19 mouse cellular contexts compared by ENCODE assay signal in the genomic region with DNA sequence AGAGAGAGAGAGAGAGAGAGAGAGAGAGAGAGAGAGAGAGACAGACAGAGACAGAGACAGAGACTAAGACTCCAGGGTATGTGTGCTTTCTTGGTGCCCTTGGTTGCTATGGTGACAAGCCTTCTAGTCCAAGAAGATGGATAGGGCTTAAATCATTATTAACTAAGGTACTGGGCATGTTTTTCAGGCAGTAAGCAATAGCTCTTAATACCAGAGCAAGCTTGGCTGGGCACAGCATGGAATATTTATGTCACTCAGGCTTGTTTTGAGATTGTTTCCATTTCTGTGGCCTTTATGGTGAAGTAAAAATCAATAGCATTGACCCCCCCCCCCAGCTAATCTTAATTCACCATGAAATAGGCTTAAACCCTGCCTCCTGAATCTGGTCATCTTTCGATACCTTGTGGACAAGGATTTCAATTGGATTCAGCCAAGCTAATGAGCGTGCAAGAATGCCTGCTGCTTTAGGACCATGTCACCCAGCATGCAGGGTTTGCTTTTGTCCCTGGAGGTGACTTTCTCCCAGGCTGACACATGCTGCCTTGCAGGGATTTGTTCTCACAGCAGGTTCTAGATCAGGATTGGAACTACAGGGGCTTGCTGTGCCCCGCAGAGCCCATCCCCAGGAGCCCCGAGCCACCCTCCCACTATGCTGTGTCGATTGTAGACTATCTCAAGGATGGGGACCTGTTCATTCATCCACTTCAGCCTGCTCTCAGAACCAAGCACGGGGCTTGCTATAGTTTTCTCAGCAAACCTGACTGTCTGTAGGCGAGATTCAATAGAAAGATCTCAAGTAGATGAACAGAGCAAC. TPM values are rescaled to one million over a fixed set of nuclear protein-coding genes. Genes with fewer than 3 reads are reported as not detected.
DNase-seq lines count a peak whose midpoint lies in the region; ATAC-seq and TF ChIP-seq lines count a peak whose summit lies in the region.
"Had no signal": no experiment of that assay in that cellular context is flagged by ENCODE, and none has a peak within 500 bp of the region (broad histone marks: within the 10 kb centered on the region; RNA-seq: fewer than 3 reads in every experiment).

No protein-coding gene starts in this region.

- 32% methylated on average over 7 of the region's 7 CpGs for WGBS in midbrain, embryonic 10.5 days
- 53% methylated on average over 7 of the region's 7 CpGs for WGBS in neural tube, embryonic 11.5 days

- H3K9me3 ChIP-seq in midbrain, embryonic 10.5 days (replicated peaks), result 0 out of 2 replicates have a peak, but pooled peaks cover 4% of the 10 kb centered on the region
- H3K9me3 ChIP-seq in neural tube, embryonic 11.5 days (ENCODE audit: control insufficient read depth, low read length), result no peaks in the 10 kb centered on the region
- H3K9me3 ChIP-seq: forebrain, embryonic 10.5 days; limb, embryonic 15.5 days had no signal

- DNase-seq in testis, postnatal 14 days (ENCODE audit: low spot score), result no peak
- peak; percentile 67 for DNase-seq in midbrain, embryonic 10.5 days (ENCODE audit: low spot score)
- peak; percentile 47 for DNase-seq in neural tube, embryonic 11.5 days (ENCODE audit: low spot score)
- no peak for DNase-seq in kidney, postnatal 10 days
- no peak for DNase-seq in kidney, postnatal 25 days
- no peak for DNase-seq in cerebellum, adult 11-12 months
- DNase-seq in gastrocnemius, adult 8-10 months (ENCODE audit: low spot score in 2 of 2), result no peak
- DNase-seq: adrenal gland, postnatal 25 days; cerebellum, postnatal 36 days; kidney, adult 8-10 months; liver, postnatal 0 days; lung, postnatal 36 days; thymus, adult 18-20 months had no signal

- H3K4me3 ChIP-seq in testis, adult 2 months (ENCODE audit: control insufficient read depth, low read depth, low read length), result peak overlapping the region; percentile 70
- no peak overlapping the region for H3K4me3 ChIP-seq in midbrain, embryonic 10.5 days
- no peak overlapping the region for H3K4me3 ChIP-seq in neural tube, embryonic 11.5 days (ENCODE audit: low read depth, low read length)
- H3K4me3 ChIP-seq: forebrain, embryonic 10.5 days; limb, embryonic 15.5 days had no signal

- no peak overlapping the region for H3K9ac ChIP-seq in neural tube, embryonic 11.5 days (ENCODE audit: low read length)
- H3K9ac ChIP-seq: limb, embryonic 15.5 days; liver, postnatal 0 days had no signal

- no peaks in the 10 kb centered on the region for H3K27me3 ChIP-seq in testis, adult 2 months (ENCODE audit: control insufficient read depth, insufficient read depth, low read length)
- peaks cover 96% of the 10 kb centered on the region for H3K27me3 ChIP-seq in midbrain, embryonic 10.5 days (ENCODE audit: low read depth, poor library complexity, severe bottlenecking)
- H3K27me3 ChIP-seq in neural tube, embryonic 11.5 days (ENCODE audit: control insufficient read depth, insufficient read depth, low read length), result peaks cover 28% of the 10 kb centered on the region
- H3K27me3 ChIP-seq: limb, embryonic 15.5 days had no signal

- no peaks in the 10 kb centered on the region for H3K4me1 ChIP-seq in testis, adult 2 months (ENCODE audit: control insufficient read depth, insufficient read depth, low read length)
- H3K4me1 ChIP-seq in midbrain, embryonic 10.5 days, result peaks cover 19% of the 10 kb centered on the region
- H3K4me1 ChIP-seq in neural tube, embryonic 11.5 days (ENCODE audit: control insufficient read depth, insufficient read depth, low read length), result no peaks in the 10 kb centered on the region
- H3K4me1 ChIP-seq: limb, embryonic 15.5 days had no signal

- TF ChIP-seq CTCF in testis, adult 2 months (IDR thresholded peaks at IDR 0.05; ENCODE audit: control insufficient read depth, insufficient read depth, insufficient replicate concordance, low read depth, low read length), result no peak

- TF ChIP-seq POLR2A in testis, adult 2 months (IDR thresholded peaks at IDR 0.05; ENCODE audit: control insufficient read depth, low read depth, low read length), result no peak

- H3K36me3 ChIP-seq in testis, adult 2 months (ENCODE audit: control insufficient read depth, insufficient read depth, low read length), result no peaks in the 10 kb centered on the region
- H3K36me3 ChIP-seq in midbrain, embryonic 10.5 days, result no peaks in the 10 kb centered on the region
- no peaks in the 10 kb centered on the region for H3K36me3 ChIP-seq in neural tube, embryonic 11.5 days (ENCODE audit: control insufficient read depth, insufficient read depth, low read length)
- H3K36me3 ChIP-seq: forebrain, embryonic 10.5 days; limb, embryonic 15.5 days had no signal

- no peak overlapping the region for H3K27ac ChIP-seq in testis, adult 2 months (ENCODE audit: control insufficient read depth, insufficient read depth, low read depth, low read length)
- no peak overlapping the region for H3K27ac ChIP-seq in midbrain, embryonic 10.5 days (replicated peaks)
- H3K27ac ChIP-seq in neural tube, embryonic 11.5 days (ENCODE audit: low read depth, low read length), result no peak overlapping the region
- H3K27ac ChIP-seq: forebrain, embryonic 10.5 days; limb, embryonic 15.5 days had no signal

- H3K4me2 ChIP-seq in neural tube, embryonic 11.5 days (ENCODE audit: low read depth), result no peak overlapping the region
- H3K4me2 ChIP-seq: limb, embryonic 15.5 days had no signal

- peak; percentile 82 for ATAC-seq in neural tube, embryonic 11.5 days (ENCODE audit: insufficient read depth, low FRiP score, low TSS enrichment)
- ATAC-seq: liver, postnatal 0 days had no signal

RNA-seq across cellular contexts. Expression of a gene that starts 51.5 kb away (rescaled TPM):
- polyA plus RNA-seq in testis, adult 2 months (2012; rRNA removed), result 1.2 and 1.6 TPM in 2 replicates
- polyA plus RNA-seq in midbrain, embryonic 10.5 days (2016; fragmentation: Nextera tagmentation; extraction: Ambion mirVana), result 0.59 and 0.65 TPM in 2 replicates
- polyA plus RNA-seq in neural tube, embryonic 11.5 days (2014; fragmentation: Nextera tagmentation; extraction: Ambion mirVana), result 0.53 and 1.1 TPM in 2 replicates
- total RNA-seq in gastrocnemius, adult 8-10 months (2022), result under 1 TPM in 1 of 4 experiments, not detected in 3; 0.20 TPM
- total RNA-seq: CH12.LX; granulocyte monocyte progenitor cell, adult 5-6 weeks had no signal
- polyA plus RNA-seq: heart, embryonic 14.5 days had no signal

Comparison
In these comparisons a context has a peak if more than half of its experiments do, and no peak if none do; other contexts are left out.
1. DNase-seq: peak in midbrain, embryonic 10.5 days (single experiment) and neural tube, embryonic 11.5 days (single experiment); none in testis, postnatal 14 days (single experiment), kidney, postnatal 10 days (single experiment), kidney, postnatal 25 days (0 of 2), cerebellum, adult 11-12 months (single experiment) and gastrocnemius, adult 8-10 months (0 of 2).